Mouse (Mus musculus): ENCODE results near the gene Gga1.

Gga1 gene

DNA sequence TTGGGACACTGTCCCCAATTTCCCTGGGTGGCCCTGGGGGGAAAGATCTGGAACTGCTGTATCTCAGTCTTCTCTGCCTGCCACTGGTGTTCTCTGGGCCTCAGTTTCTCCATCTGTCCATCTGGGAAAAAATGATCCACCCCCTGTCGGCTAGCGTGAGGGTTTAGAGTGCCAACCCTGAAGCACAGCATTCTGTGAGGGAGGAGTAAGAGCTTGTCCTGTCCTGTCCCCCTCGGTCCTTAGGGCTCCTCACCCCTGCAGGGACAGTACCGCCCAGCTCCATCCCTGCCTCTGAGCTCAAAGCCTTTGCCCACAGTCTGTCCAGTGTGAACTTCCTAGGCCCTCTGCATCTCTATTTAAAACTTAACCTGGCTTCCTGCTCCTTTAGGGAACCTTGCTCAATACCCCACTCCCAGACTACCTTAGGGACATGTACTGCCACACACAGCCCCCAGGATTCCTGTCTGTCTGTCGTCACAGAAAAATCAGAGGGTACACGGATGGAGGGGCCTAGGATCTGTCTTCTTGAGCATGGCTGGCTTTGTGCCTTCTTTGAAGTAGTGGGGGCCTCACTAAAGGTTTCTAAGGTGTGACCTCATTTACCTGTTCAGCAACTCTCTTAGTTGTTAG lies 35.7 kb upstream of the Gga1 start:
- TF ChIP-seq GATA4 (IDR thresholded peaks at IDR 0.05; ENCODE audit: insufficient replicate concordance, low read length): no peak

DNA sequence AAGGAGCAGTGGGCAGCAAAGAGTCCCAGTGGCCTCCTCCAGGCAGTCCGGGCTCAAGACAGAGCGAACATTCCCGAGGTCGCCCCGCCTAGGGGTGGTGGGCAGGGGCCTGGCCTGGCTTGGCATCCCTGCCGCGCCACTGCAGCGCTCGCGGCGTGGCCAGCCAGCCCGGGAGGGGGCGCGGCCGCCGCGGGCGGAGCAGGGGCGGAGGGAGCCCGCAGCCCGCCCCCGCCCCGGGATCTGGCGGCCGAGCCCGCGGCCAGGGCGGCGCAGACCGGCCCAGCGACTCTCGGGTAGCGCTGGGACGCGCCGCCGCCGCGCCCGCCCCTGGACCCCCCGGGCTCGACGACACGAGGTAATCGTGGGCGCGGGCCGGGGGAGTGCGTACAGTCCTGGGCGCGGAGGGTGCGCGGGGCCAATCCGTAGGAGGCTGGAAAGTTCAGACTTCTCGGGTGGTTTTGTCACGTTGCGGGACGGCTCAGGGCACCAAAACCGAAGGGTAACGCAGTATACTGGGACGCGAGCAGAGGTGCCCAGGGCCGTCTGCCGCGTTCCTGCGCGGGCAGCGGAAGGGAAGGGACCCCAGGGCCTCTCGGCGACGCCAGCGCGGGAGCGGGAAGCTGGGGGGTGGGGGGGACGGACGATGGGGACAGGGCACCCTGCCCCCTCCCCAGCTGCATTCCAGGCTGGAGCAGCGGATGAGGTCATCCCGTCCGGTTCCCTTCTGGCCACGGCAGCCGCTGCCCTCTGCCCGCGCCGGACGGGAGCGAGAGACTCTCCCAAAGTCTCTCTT lies 34.4 kb upstream of the Gga1 start, which contains the start of gene Cdc42ep1:
Cdc42ep1 (plus strand) TSS at position 254 of the 793 bp plus-strand sequence.
- TF ChIP-seq GATA4 (IDR thresholded peaks at IDR 0.05; ENCODE audit: insufficient replicate concordance, low read length): no peak

DNA sequence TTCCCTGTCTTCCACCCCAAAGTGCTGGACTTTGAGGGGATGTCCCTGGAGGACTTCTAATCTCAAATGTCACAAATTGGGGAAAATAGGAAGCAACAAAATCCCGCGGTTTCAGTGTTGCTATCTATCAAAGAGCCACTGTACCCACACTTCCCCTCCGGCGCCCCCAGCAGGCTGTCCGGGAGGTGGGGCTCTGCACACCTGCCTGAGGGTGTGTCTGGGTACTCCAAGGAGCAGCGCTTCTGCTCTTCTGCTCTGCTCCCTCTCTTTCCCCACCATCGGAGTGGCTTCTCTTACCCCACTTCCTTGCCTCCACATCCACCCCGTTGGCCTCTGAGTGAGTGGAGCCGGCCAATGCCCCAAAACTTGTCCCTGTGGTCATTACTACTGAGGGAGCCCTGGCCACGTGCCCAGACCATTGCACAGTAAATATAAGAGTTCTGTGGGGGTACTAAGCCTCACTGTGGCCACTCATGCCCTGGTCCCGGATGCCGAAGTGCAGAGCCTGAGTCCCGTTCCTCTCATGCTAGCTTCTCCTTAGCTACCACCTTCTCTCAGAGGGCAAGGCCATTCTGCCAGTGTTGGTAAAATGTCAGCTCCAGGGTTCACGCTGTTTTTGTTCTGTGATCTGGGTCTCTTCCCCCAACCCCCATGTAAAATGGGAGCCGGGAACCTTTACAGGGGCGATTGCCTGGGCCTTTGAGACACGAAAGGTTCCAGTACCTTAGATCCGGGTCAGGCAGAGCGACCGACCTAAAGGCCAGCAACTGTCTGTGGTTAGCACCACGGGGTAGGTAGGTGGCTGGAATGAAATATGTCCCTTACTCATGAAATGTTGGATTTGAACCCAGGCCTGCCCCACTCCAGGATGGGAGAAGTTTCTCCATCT lies 33.2 kb upstream of the Gga1 start:
- no peak for TF ChIP-seq GATA4 (IDR thresholded peaks at IDR 0.05; ENCODE audit: insufficient replicate concordance, low read length)

DNA sequence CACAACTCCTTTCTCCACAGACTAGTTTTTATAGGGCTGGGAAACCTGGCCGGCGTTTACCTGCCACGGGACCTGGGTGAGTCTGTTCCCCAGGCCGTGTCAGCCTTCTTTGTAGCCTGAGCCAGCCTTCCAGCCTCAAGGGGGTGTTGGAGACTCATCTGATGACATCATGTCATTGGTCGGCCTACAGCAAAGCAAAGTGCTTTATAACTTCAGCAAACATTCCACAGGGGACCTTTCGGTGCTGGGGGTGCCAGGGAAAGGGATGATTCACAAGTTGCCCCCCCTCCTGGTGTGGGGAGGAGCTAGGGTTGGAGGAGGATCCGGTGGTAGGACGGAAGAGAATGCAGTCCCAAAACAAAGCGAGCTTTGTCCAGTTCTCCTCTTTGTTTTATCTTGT lies 32.2 kb upstream of the Gga1 start:
- no peak for TF ChIP-seq GATA4 (IDR thresholded peaks at IDR 0.05; ENCODE audit: insufficient replicate concordance, low read length)

DNA sequence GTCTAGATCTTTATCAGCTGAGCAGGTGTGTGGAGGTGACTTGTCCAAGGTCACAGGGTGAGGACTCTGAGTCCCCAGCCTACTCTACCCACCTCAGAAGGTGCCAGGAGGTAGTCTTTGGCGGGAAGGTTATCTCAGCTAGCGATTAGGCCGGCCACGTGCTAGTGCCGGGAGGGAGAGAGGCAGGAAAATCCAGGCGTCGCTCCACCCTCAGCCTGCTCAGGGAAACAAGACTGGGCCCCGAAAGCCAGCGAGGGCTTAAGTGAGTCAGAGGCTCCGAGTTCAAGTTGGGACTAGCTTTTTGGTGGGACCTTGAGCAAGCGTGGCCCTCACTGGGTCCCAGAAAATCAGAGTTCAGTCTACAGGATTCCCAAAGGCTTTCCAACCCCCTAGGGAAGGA lies 31.7 kb upstream of the Gga1 start:
- peak; percentile 94 for TF ChIP-seq GATA4 (IDR thresholded peaks at IDR 0.05; ENCODE audit: insufficient replicate concordance, low read length)

DNA sequence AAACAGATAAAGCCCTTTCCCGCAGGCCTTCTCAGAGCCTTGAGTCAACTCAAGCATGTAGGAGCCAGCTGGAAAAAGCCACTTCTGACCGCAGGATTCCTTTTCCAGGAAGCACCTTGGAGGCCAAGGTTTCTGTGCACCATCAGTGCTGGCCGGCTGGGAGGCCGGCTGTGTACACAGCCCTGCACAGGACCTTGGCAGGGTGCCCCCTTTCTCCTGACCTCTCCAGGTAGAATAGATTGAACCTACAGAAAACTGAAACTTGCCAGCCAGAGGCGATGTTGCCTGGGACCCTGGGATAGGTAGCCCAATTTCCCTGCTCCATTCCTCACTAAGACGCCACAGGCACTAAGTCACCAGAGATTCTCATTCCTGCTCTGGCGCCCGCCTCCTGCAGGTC lies 31.1 kb upstream of the Gga1 start:
- TF ChIP-seq GATA4 (IDR thresholded peaks at IDR 0.05; ENCODE audit: insufficient replicate concordance, low read length): no peak

DNA sequence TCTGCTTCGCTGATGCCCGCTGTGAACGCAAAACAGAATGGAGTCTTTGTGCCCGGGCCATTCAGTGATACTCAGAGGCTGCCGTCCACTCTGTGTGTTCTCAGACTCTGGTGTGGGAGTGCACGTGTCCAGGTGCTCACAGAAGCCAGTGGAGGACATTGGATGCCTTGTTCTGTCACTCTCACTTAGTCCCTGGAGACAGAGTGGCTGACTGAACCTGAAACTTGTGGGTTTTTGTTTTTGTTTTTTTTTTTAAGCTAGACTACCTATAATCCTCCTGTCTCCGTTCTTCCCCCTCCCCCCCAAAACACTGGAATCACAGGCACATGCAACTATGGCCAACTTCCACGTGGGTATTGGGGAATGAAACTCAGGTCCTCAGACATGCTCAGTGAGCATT lies 30.6 kb upstream of the Gga1 start:
- TF ChIP-seq GATA4 (IDR thresholded peaks at IDR 0.05; ENCODE audit: insufficient replicate concordance, low read length): no peak

DNA sequence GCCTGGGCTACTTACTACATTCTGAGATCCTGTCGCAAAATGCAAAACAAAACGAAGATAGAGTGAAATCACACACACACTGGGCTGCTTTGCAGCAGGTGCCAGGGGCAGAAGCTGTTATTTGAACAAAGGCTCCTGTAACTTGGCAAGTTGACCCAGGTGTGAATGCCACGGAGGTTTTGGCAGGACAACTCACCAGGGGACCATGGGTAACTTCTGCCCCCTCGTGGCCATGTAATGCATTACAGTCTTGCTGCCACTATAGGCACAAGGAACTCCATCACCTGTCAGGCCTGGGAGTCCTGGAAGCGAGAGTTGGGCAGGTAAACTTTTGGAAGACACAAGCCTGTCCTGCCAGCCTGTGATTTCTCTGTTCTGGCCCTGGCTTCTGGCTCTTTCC lies 28.5 kb upstream of the Gga1 start:
- no peak for TF ChIP-seq GATA4 (IDR thresholded peaks at IDR 0.05; ENCODE audit: insufficient replicate concordance, low read length)

DNA sequence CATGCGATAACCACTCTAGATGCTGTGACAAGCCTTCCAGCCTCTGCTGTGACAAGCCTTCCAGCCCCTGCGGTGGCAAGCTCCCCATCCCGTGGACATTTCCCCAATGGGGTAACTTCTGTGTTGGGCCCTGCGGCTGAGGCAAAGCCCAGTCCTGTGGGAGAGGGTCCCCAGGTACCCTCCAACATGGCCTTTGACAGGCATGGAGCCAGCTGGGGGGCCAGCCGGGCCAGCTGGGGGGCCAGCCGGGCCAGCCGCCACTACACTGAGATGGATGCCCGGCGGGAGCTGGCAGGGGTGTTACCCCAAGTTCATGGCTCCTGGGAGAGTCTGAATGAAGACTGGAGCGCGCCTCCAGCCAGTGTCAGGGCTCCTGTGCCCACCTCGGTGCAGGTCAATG lies 27.5 kb upstream of the Gga1 start:
- TF ChIP-seq GATA4 (IDR thresholded peaks at IDR 0.05; ENCODE audit: insufficient replicate concordance, low read length): no peak

DNA sequence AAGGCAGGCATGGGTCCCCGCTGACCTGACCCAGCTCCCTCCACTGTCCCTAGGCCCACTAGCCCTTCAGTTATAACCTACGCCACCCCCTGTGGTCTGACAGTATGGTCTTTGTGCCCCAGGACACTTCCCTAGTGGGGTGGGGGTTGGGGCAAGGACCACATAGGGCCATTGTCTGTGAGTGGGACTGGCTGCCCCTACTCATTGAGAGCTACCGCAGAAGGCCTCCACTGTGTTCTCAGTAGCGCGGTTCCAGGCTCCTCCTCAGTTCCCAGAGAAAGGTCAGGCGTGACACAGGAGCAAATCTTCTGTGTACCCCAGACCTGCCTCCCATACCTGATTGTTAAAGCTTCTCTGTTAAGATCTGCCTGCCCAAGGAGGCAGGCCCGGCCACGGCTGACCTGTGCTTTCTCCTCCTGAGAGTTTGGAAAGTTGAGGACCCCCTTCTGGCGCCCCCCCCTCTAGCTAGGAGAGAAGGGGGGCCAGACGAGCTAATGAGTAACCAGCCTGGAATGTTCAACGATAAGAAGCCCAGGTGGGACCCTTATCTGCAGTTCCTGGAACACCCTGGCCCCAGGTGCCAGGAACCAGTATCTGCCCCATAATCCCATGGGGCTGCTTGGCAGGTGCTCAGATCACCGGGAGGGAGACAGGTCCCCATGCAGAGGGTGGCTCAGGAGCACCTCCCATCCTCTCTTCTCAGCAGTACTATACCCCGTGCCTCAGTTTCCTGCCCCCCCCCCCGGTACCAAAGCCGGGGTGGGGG lies 26.7 kb upstream of the Gga1 start:
- TF ChIP-seq GATA4 (IDR thresholded peaks at IDR 0.05; ENCODE audit: insufficient replicate concordance, low read length): no peak

DNA sequence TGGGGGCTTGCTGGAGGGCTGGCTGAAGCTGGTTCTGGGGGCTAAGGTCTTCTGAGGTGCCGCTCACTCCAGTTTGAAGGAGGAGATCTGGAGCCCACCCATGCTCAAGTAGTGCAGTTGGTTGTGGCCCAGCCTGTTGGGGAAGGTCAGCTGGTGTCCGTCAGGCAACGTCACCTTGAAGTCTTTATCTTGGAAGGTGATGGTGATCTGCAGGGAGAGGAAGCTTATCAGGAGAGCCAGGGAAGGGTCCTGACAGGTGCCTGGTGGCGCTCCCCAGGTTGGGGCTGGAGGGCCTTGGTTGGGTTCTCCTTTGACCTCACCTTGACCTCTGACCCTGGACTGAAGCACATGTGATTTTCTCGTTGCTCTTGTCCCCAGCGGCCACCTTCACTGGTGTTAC lies 26.0 kb upstream of the Gga1 start:
- TF ChIP-seq GATA4 (IDR thresholded peaks at IDR 0.05; ENCODE audit: insufficient replicate concordance, low read length): no peak

DNA sequence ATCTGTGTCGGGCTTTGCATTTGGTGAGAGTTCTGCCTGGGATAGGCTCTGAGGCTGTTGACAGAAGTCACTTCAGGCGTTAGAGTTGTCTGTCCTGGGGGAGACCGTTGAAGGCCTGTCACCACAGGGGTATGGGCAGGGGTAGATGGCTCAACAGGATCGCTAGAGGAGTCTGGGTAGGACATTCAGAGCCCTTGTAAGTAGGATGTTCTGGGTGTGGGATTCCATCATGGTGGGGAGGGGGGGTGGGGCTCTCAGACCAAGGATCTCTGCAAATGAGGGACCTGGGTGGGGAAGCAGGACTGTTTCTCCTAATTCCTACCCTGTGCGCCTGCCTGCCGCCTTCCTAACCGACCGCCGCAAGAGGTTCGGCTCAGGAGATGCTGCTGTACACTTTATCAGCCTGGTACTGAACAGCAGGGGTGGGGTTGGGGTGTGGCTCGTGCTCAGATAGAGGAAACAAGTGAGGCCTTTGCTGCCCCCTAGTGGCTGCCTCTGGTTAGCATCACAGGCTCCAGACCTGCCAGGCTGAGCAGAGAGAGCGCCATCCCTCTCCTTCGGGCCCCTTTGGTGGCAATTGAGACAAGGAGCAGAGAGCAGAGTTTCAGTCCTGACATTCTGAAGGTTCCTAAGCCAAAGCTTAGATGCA lies 25.4 kb upstream of the Gga1 start:
- peak; percentile 52; the same call in 1 of the 2 replicates for TF ChIP-seq GATA4 (IDR thresholded peaks at IDR 0.05; ENCODE audit: insufficient replicate concordance, low read length)

DNA sequence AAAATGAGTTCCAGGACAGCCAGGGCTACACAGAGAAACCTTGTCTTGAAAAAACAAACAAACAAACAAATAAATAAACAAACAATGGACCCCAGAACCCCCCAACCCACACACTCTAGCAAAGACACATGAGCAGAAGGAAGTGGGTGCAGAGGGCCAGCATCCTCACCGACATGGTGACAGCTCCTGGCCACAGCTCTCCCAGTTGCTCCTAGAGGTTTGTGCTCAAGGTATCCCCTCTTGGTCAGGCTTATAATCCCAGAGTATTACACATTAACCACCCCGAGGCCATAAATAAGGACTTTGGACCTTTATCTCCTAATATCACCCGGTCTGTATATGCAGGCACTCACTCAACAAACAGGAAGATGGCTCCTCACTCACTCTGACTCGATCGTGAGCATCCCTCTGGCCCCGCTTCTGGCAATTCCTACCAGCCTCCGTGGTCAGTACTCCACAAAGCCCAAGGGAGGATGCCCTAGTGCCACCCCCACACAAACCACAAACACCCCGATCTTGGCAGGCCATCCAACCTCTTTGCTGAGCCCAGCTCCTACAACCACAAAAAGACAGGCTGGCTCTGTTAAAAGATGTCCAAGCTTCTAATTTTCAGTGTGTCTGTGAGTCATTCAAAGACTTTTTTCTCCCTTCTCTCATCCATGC lies 21.6 kb upstream of the Gga1 start, which contains the start of gene Lgals2:
Lgals2 (minus strand) TSS at position 227 of the 663 bp plus-strand sequence.
- TF ChIP-seq GATA4 (IDR thresholded peaks at IDR 0.05; ENCODE audit: insufficient replicate concordance, low read length): no peak

DNA sequence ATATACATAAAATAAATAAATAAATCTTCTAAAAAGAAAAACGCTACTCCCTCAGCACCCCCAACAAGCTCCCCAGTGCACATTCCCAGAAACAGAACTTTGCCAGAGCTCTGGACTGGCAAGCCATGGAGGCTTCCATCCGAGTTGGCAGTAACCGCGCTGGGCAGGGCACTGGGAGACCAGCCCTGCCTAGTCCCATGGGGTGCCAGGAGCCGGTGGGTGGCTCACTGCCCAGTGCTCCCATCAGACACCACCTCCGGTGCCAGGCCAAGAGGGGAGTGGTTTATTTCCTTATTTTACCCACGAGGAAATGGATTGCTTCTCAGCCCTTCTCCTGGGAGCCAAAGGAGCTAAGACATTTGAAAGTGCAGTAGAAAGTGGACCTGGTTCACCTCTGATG lies 20.0 kb upstream of the Gga1 start:
- no peak for TF ChIP-seq GATA4 (IDR thresholded peaks at IDR 0.05; ENCODE audit: insufficient replicate concordance, low read length)

Data from liver, adult (tissue).